ENCODE assay signal across 9 mouse cellular contexts in genomic region chr10:16637006-16637405, GRCm38 (mm10).
DNase-seq lines count a peak whose midpoint lies in the region; ATAC-seq and TF ChIP-seq lines count a peak whose summit lies in the region.
"Had no signal": no experiment of that assay in that cellular context is flagged by ENCODE, and none has a peak within 500 bp of the region (broad histone marks: within the 10 kb centered on the region; RNA-seq: fewer than 3 reads in every experiment).

No protein-coding gene starts in this region.

- H3K4me1 ChIP-seq in liver, embryonic 12.5 days: peaks cover 3% of the 10 kb centered on the region; the same call in 1 of the 2 replicates
- H3K4me1 ChIP-seq in liver, embryonic 14.5 days (replicated peaks; ENCODE audit: control insufficient read depth in 2 of 2, insufficient read depth in 2 of 2, low read length in 1 of 2): peaks cover 0 to 2% of the 10 kb centered on the region in 2 experiments; a peak in 1 of 4 replicates
- no peaks in the 10 kb centered on the region for H3K4me1 ChIP-seq in thymus, adult 2 months (replicated peaks; ENCODE audit: control insufficient read depth, insufficient read depth, low read length)
- H3K4me1 ChIP-seq: liver, embryonic 15.5 days had no signal

- no peak overlapping the region for H3K9ac ChIP-seq in liver, embryonic 12.5 days
- H3K9ac ChIP-seq in liver, embryonic 14.5 days (replicated peaks): no peak overlapping the region
- H3K9ac ChIP-seq: liver, embryonic 15.5 days had no signal

- no peaks in the 10 kb centered on the region for H3K36me3 ChIP-seq in liver, embryonic 12.5 days
- no peaks in the 10 kb centered on the region for H3K36me3 ChIP-seq in liver, embryonic 14.5 days (replicated peaks; ENCODE audit: control insufficient read depth, insufficient read depth, low read depth)
- H3K36me3 ChIP-seq in splenic B cell, adult 2 months (ENCODE audit: control insufficient read depth, insufficient read depth, low read length, poor library complexity, severe bottlenecking): no peaks in the 10 kb centered on the region
- no peaks in the 10 kb centered on the region for H3K36me3 ChIP-seq in thymus, adult 2 months (ENCODE audit: control insufficient read depth, insufficient read depth, low read length)
- H3K36me3 ChIP-seq: liver, embryonic 15.5 days had no signal

- ATAC-seq in liver, embryonic 12.5 days: no peak
- peak; percentile 37; the same call in 1 of the 2 replicates for ATAC-seq in liver, embryonic 14.5 days (ENCODE audit: insufficient read depth)

- TF ChIP-seq EP300 in liver, embryonic 14.5 days (IDR thresholded peaks at IDR 0.05; ENCODE audit: low read depth): no peak

- no peak overlapping the region for H3K27ac ChIP-seq in liver, embryonic 12.5 days
- no peak overlapping the region for H3K27ac ChIP-seq in liver, embryonic 14.5 days
- no peak overlapping the region for H3K27ac ChIP-seq in thymus, adult 2 months (ENCODE audit: control insufficient read depth, insufficient read depth, low read length)
- H3K27ac ChIP-seq: liver, embryonic 15.5 days had no signal

- H3K4me3 ChIP-seq in liver, embryonic 12.5 days: no peak overlapping the region
- no peak overlapping the region for H3K4me3 ChIP-seq in liver, embryonic 14.5 days (ENCODE audit: insufficient read depth in 1 of 2, low read depth in 2 of 2, low read length in 2 of 2)
- no peak overlapping the region for H3K4me3 ChIP-seq in thymus, adult 2 months (ENCODE audit: control insufficient read depth, insufficient read depth, low read length)
- H3K4me3 ChIP-seq: liver, embryonic 15.5 days had no signal

- H3K9me3 ChIP-seq in liver, embryonic 12.5 days (replicated peaks): no peaks in the 10 kb centered on the region
- H3K9me3 ChIP-seq in liver, embryonic 14.5 days (ENCODE audit: control insufficient read depth, low read length): no peaks in the 10 kb centered on the region
- H3K9me3 ChIP-seq: liver, embryonic 15.5 days had no signal

- DNase-seq in cerebellum, adult 9-11 months: peak; percentile 8
- DNase-seq in cerebellum, adult 8-10 months: no peak
- DNase-seq in liver: peak; percentile 23
- DNase-seq in embryo, embryonic 10.5 days (ENCODE audit: low spot score): peak; percentile 21
- DNase-seq in liver, embryonic 14.5 days (ENCODE audit: low read depth in 3 of 3, low spot score in 3 of 3): peak in 1 of 3 experiments; percentile 9
- peak; percentile 22 for DNase-seq in splenic B cell, adult 2 months (ENCODE audit: low read depth, low spot score)
- DNase-seq in thymus, adult 2 months: no peak

- TF ChIP-seq CTCF in liver, embryonic 14.5 days (IDR thresholded peaks at IDR 0.05; ENCODE audit: low read depth): peak; percentile 51
- no peak for TF ChIP-seq CTCF in thymus, adult 2 months (IDR thresholded peaks at IDR 0.05; ENCODE audit: borderline replicate concordance, control insufficient read depth, extremely low read depth, insufficient read depth, low read length, poor library complexity)

- H3K27me3 ChIP-seq in liver, embryonic 12.5 days (replicated peaks): no peaks in the 10 kb centered on the region
- H3K27me3 ChIP-seq in liver, embryonic 14.5 days (ENCODE audit: control insufficient read depth, insufficient read depth, low read length): no peaks in the 10 kb centered on the region
- H3K27me3 ChIP-seq in splenic B cell, adult 2 months (ENCODE audit: control insufficient read depth, insufficient read depth, low read length, poor library complexity, severe bottlenecking): no peaks in the 10 kb centered on the region
- no peaks in the 10 kb centered on the region for H3K27me3 ChIP-seq in thymus, adult 2 months (ENCODE audit: control insufficient read depth, insufficient read depth, low read length)
- H3K27me3 ChIP-seq: liver, embryonic 15.5 days had no signal

- TF ChIP-seq POLR2A in thymus, adult 2 months (IDR thresholded peaks at IDR 0.05; ENCODE audit: control insufficient read depth, extremely low read depth, insufficient read depth, low read length, poor library complexity): no peak

- H3K4me2 ChIP-seq in liver, embryonic 12.5 days: no peak overlapping the region
- no peak overlapping the region for H3K4me2 ChIP-seq in liver, embryonic 14.5 days (ENCODE audit: low read depth)
- H3K4me2 ChIP-seq: liver, embryonic 15.5 days had no signal

Comparison
In these comparisons a context has a peak if more than half of its experiments do, and no peak if none do; other contexts are left out.
1. DNase-seq: peak in cerebellum, adult 9-11 months (single experiment), liver (single experiment), embryo, embryonic 10.5 days (single experiment) and splenic B cell, adult 2 months (single experiment); none in cerebellum, adult 8-10 months (single experiment) and thymus, adult 2 months (single experiment).